Mouse (Mus musculus): ENCODE measurements around the gene Il2rb.

DNA sequence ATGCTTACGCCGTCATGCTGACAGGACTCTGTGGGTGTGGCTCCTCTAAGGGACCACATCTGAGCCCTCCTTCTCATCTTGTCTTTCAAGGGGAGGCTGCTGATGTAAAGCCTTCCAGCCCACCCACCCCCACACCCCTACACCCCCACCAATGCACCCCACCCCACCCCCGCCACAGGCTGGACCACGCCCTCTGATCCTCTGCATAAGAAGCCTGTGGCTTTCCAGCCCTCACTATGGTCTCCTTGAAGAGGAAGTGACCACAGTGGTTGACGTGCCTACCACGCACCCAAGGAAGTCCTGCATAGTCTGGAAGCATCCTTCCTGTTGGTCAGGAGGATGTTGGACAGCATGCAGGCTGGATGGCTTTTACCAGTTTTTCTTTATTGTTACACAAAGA lies 20.7 kb upstream of the Il2rb start:
- TF ChIP-seq CTCF (IDR thresholded peaks at IDR 0.05; ENCODE audit: low read depth) (no peak), EP300 (IDR thresholded peaks at IDR 0.05; ENCODE audit: low read depth) (no peak)

Data from liver, embryonic 14.5 days (tissue).